ENCODE assay signal across 8 mouse cellular contexts in genomic region chr4:143213175-143213479, GRCm38 (mm10). TPM values are rescaled to one million over a fixed set of nuclear protein-coding genes. Genes with fewer than 3 reads are reported as not detected.
DNase-seq lines count a peak whose midpoint lies in the region; ATAC-seq and TF ChIP-seq lines count a peak whose summit lies in the region.

No protein-coding gene starts in this region.

- TF ChIP-seq CTCF in left cerebral cortex, adult 2 months (IDR thresholded peaks at IDR 0.05): no peak

- peaks cover 12% of the 10 kb centered on the region for H3K79me2 ChIP-seq in myocyte (ENCODE audit: control insufficient read depth, insufficient read depth)

- DNase-seq in left cerebral cortex, adult 2 months (ENCODE audit: extremely low spot score in 1 of 2, low spot score in 2 of 2): no peak
- DNase-seq in left cerebral cortex, adult 18-20 months (ENCODE audit: low spot score in 2 of 2): no peak
- no peak for DNase-seq in embryonic facial prominence, embryonic 14.5 days (ENCODE audit: low spot score)
- DNase-seq in yolk sac, embryonic 10.5 days (ENCODE audit: low spot score): no peak
- DNase-seq in Muller cell, postnatal 12 days (ENCODE audit: inconsistent ontology term): no peak
- no peak for DNase-seq in embryo, embryonic 11 days

- 91% methylated on average over 3 of the region's 3 CpGs for WGBS in embryonic facial prominence, embryonic 14.5 days
- 93% methylated on average over 3 of the region's 3 CpGs for WGBS in intestine, embryonic 15.5 days

- peak overlapping the region; percentile 95 for H3K27ac ChIP-seq in left cerebral cortex, adult 2 months
- H3K27ac ChIP-seq in embryonic facial prominence, embryonic 14.5 days (replicated peaks; ENCODE audit: low read depth, low read length): no peak overlapping the region
- H3K27ac ChIP-seq in intestine, embryonic 15.5 days: no peak overlapping the region

- peaks cover 5% of the 10 kb centered on the region for H3K4me1 ChIP-seq in embryonic facial prominence, embryonic 14.5 days (ENCODE audit: control insufficient read depth, insufficient read depth, low read length)
- H3K4me1 ChIP-seq in intestine, embryonic 15.5 days (replicated peaks): peaks cover 5% of the 10 kb centered on the region

- peak overlapping the region; percentile 66 for H3ac ChIP-seq in myocyte (ENCODE audit: control insufficient read depth, insufficient read length)

- no peaks in the 10 kb centered on the region for H3K9me3 ChIP-seq in embryonic facial prominence, embryonic 14.5 days (ENCODE audit: control insufficient read depth, low read length)
- no peaks in the 10 kb centered on the region for H3K9me3 ChIP-seq in intestine, embryonic 15.5 days

- peak overlapping the region; percentile 96 for H3K4me3 ChIP-seq in left cerebral cortex, adult 2 months
- peak overlapping the region; percentile 83 for H3K4me3 ChIP-seq in embryonic facial prominence, embryonic 14.5 days (ENCODE audit: low read depth, low read length)
- H3K4me3 ChIP-seq in intestine, embryonic 15.5 days (replicated peaks): no peak overlapping the region
- peak overlapping the region; percentile 50 for H3K4me3 ChIP-seq in myocyte

- ATAC-seq in embryonic facial prominence, embryonic 14.5 days (ENCODE audit: low read depth): no peak
- ATAC-seq in intestine, embryonic 15.5 days: no peak

- H3K27me3 ChIP-seq in embryonic facial prominence, embryonic 14.5 days (replicated peaks; ENCODE audit: control insufficient read depth, insufficient read depth, low read length): no peaks in the 10 kb centered on the region
- H3K27me3 ChIP-seq in intestine, embryonic 15.5 days (replicated peaks): no peaks in the 10 kb centered on the region
- H3K27me3 ChIP-seq in myocyte (ENCODE audit: control insufficient read depth, insufficient read depth, insufficient read length): no peaks in the 10 kb centered on the region

- H3K36me3 ChIP-seq in embryonic facial prominence, embryonic 14.5 days (ENCODE audit: control insufficient read depth, insufficient read depth, low read length): no peaks in the 10 kb centered on the region
- no peaks in the 10 kb centered on the region for H3K36me3 ChIP-seq in intestine, embryonic 15.5 days
- no peaks in the 10 kb centered on the region for H3K36me3 ChIP-seq in myocyte (ENCODE audit: control insufficient read depth, insufficient read depth)

- no peak for TF ChIP-seq POLR2A in myocyte (IDR thresholded peaks at IDR 0.05; ENCODE audit: insufficient read length, low read depth)

- intact Hi-C loops in left cerebral cortex, adult 2 months (cut with DNase I): no loop called here

- peak overlapping the region; percentile 97; the same call in 1 of the 2 replicates for H3K9ac ChIP-seq in embryonic facial prominence, embryonic 14.5 days (ENCODE audit: low read depth, low read length)
- H3K9ac ChIP-seq in intestine, embryonic 15.5 days: no peak overlapping the region; the same call in 1 of the 2 replicates

- peak overlapping the region; percentile 85 for H3K4me2 ChIP-seq in embryonic facial prominence, embryonic 14.5 days (ENCODE audit: low read depth, low read length)
- H3K4me2 ChIP-seq in intestine, embryonic 15.5 days (replicated peaks): peak overlapping the region; percentile 73
- peak overlapping the region; percentile 74 for H3K4me2 ChIP-seq in myocyte (ENCODE audit: low read depth)

TF ChIP-seq in myocyte, 11 proteins besides CTCF, POLR2A, EP300 and RAD21:
- TF ChIP-seq E2F4 (IDR thresholded peaks at IDR 0.05; ENCODE audit: insufficient read depth): no peak
- TF ChIP-seq SRF (IDR thresholded peaks at IDR 0.05; ENCODE audit: control insufficient read depth, insufficient read length, low read depth): no peak
- TF ChIP-seq TCF3 (IDR thresholded peaks at IDR 0.05; ENCODE audit: insufficient read length, low read depth): no peak
- no peak for TF ChIP-seq CEBPB (IDR thresholded peaks at IDR 0.05; ENCODE audit: insufficient read depth, poor library complexity, severe bottlenecking)
- TF ChIP-seq TCF12 (IDR thresholded peaks at IDR 0.05; ENCODE audit: insufficient read depth, poor library complexity, severe bottlenecking): no peak
- TF ChIP-seq REST (IDR thresholded peaks at IDR 0.05; ENCODE audit: insufficient read depth, insufficient read length): no peak
- no peak for TF ChIP-seq MAX (IDR thresholded peaks at IDR 0.05; ENCODE audit: low read depth)
- no peak for TF ChIP-seq POLR2AphosphoS2 (IDR thresholded peaks at IDR 0.05; ENCODE audit: insufficient read length, low read depth)
TF ChIP-seq in myocyte: peak in this region for 0.

RNA-seq across cellular contexts. Expression of gene Prdm2, which starts 0.3 kb away (rescaled TPM):
- total RNA-seq in left cerebral cortex, adult 2 months (2021): 10 to 100 TPM; 43.3 to 49.2 TPM
- total RNA-seq in left cerebral cortex, adult 18-20 months (2021): 10 to 100 TPM; 44.1 to 45.1 TPM
- polyA plus RNA-seq in embryonic facial prominence, embryonic 14.5 days (2014; fragmentation: Nextera tagmentation; extraction: Ambion mirVana): 11.5 and 11.6 TPM in 2 replicates
- 9.7 and 10.0 TPM in 2 replicates for polyA plus RNA-seq in intestine, embryonic 15.5 days (2015; fragmentation: Nextera tagmentation; extraction: Ambion mirVana)
- 14.5 TPM for polyA plus RNA-seq in myocyte (2012; fragmentation: generic; extraction: Trizol)
